Mouse (Mus musculus): ENCODE measurements at regions not wholly inside any gene's neighbourhood (a gene's known extent, or its start where the extent isn't known, plus 50 kb on each side); places are given as distances from the start of the nearest gene placed in this dataset.

GRCm38 (mm10) chr9:61707875-61708274 is 206.5 kb downstream of the Rplp1 start:
- in situ Hi-C loops (cut with MboI, MseI): loop anchor here in 1 of 2 experiments (5.0 kb wide), 1 partner anchor 696 kb away; no protein-coding TSS in a partner anchor

GRCm38 (mm10) chr9:61707296-61707695 is 207.0 kb downstream of the Rplp1 start:
- in situ Hi-C loops (cut with MboI, MseI): loop anchor here in 1 of 2 experiments (5.0 kb wide), 1 partner anchor 695 kb away; no protein-coding TSS in a partner anchor

- in situ Hi-C loops (cut with MboI, MseI): loop anchor here in 1 of 2 experiments (5.0 kb wide), 1 partner anchor 694 kb away; no protein-coding TSS in a partner anchor
Measured at GRCm38 (mm10) chr9:61706263-61706755, 208.0 kb downstream of the Rplp1 start.

- in situ Hi-C loops (cut with MboI, MseI): loop anchor here in 1 of 2 experiments (5.0 kb wide), 1 partner anchor 693 kb away; no protein-coding TSS in a partner anchor
Measured at GRCm38 (mm10) chr9:61705586-61706233, 208.6 kb downstream of the Rplp1 start.

- in situ Hi-C loops (cut with MboI, MseI): loop anchor here in 1 of 2 experiments (5.0 kb wide), 1 partner anchor 124 kb away; no protein-coding TSS in a partner anchor
Measured at GRCm38 (mm10) chr9:61703301-61703700, 211.0 kb downstream of the Rplp1 start.

GRCm38 (mm10) chr9:61702280-61702966 is 211.9 kb downstream of the Rplp1 start:
- in situ Hi-C loops (cut with MboI, MseI): loop anchor here in 1 of 2 experiments (5.0 kb wide), 1 partner anchor 125 kb away; no protein-coding TSS in a partner anchor

GRCm38 (mm10) chr9:61700576-61700975 is 213.8 kb downstream of the Rplp1 start:
- in situ Hi-C loops (cut with MboI, MseI): loop anchor here in 1 of 2 experiments (5.0 kb wide), 1 partner anchor 127 kb away; no protein-coding TSS in a partner anchor

- in situ Hi-C loops (cut with MboI, MseI): loop anchor here (5.0 kb wide), 2 partner anchors 128 to 307 kb away; no protein-coding TSS in a partner anchor
Measured at GRCm38 (mm10) chr9:61699618-61700017, 214.7 kb downstream of the Rplp1 start.

- in situ Hi-C loops (cut with MboI, MseI): loop anchor here in 1 of 2 experiments (5.0 kb wide), 1 partner anchor 306 kb away; no protein-coding TSS in a partner anchor
Measured at GRCm38 (mm10) chr9:61697959-61698358, 216.4 kb downstream of the Rplp1 start.

GRCm38 (mm10) chr9:61696831-61697230 is 217.5 kb downstream of the Rplp1 start:
- in situ Hi-C loops (cut with MboI, MseI): loop anchor here in 1 of 2 experiments (5.0 kb wide), 1 partner anchor 305 kb away; no protein-coding TSS in a partner anchor

- in situ Hi-C loops (cut with MboI, MseI): loop anchor here in 1 of 2 experiments (5.0 kb wide), 1 partner anchor 304 kb away; no protein-coding TSS in a partner anchor
Measured at GRCm38 (mm10) chr9:61695821-61696220, 218.5 kb downstream of the Rplp1 start.

GRCm38 (mm10) chr9:61695381-61695791 is 219.0 kb downstream of the Rplp1 start:
- in situ Hi-C loops (cut with MboI, MseI): loop anchor here in 1 of 2 experiments (5.0 kb wide), 1 partner anchor 303 kb away; no protein-coding TSS in a partner anchor

GRCm38 (mm10) chr9:61694206-61694605 is 220.1 kb downstream of the Rplp1 start:
- in situ Hi-C loops (cut with MboI, MseI): loop anchor here in 1 of 2 experiments (5.0 kb wide), 1 partner anchor 102 kb away; no protein-coding TSS in a partner anchor

- in situ Hi-C loops (cut with MboI, MseI): loop anchor here in 1 of 2 experiments (5.0 kb wide), 1 partner anchor 98 kb away; no protein-coding TSS in a partner anchor
Measured at GRCm38 (mm10) chr9:61690786-61691185, 223.6 kb downstream of the Rplp1 start.

- in situ Hi-C loops (cut with MboI, MseI): loop anchor here in 1 of 2 experiments (5.0 kb wide), 1 partner anchor 98 kb away; no protein-coding TSS in a partner anchor
Measured at GRCm38 (mm10) chr9:61689939-61690338, 224.4 kb downstream of the Rplp1 start.

GRCm38 (mm10) chr9:61689516-61689915 is 224.8 kb downstream of the Rplp1 start:
- in situ Hi-C loops (cut with MboI, MseI): no loop called here

- in situ Hi-C loops (cut with MboI, MseI): no loop called here
Measured at GRCm38 (mm10) chr9:61683557-61683956, 230.8 kb downstream of the Rplp1 start.

- in situ Hi-C loops (cut with MboI, MseI): no loop called here
Measured at GRCm38 (mm10) chr9:61682744-61683259, 231.5 kb downstream of the Rplp1 start.

GRCm38 (mm10) chr9:61682316-61682715 is 232.0 kb downstream of the Rplp1 start:
- in situ Hi-C loops (cut with MboI, MseI): no loop called here

GRCm38 (mm10) chr9:61681406-61681805 is 232.9 kb downstream of the Rplp1 start:
- in situ Hi-C loops (cut with MboI, MseI): no loop called here

- in situ Hi-C loops (cut with MboI, MseI): no loop called here
Measured at GRCm38 (mm10) chr9:61680911-61681311, 233.4 kb downstream of the Rplp1 start.
